Mouse (Mus musculus) liver, postnatal 0 days (tissue): ENCODE measurements at regions not wholly inside any gene's neighbourhood (a gene's known extent, or its start where the extent isn't known, plus 50 kb on each side); places are given as distances from the start of the nearest gene placed in this dataset.

Source experiments
- CTCF ChIP-seq: sonication (generic); IDR thresholded peaks from 2 replicates; pipeline ENCODE4 v1.5.1; 2016; ENCODE audit warnings: antibody characterized with exemption, low read depth
- EP300 ChIP-seq: IDR thresholded peaks from 2 replicates; pipeline ENCODE4 v1.6.1; 2016; ENCODE audit warnings: antibody characterized with exemption, low read depth, mild to moderate bottlenecking

- TF ChIP-seq CTCF (no peak), EP300 (no peak)
Measured at GRCm38 (mm10) chr1:32858040-32858439, 310.9 kb upstream of the Gm5415 start.
